Mouse (Mus musculus) cerebellum, postnatal 36 days (tissue): ENCODE measurements around the gene Socs5.

Source experiments
- DNase-seq, 2 experiments: peaks; one replicate each; pipeline ENCODE4 v3.0.0; 2021 to 2022; ENCODE audit warnings: mixed read lengths in 2 of 2

Socs5 gene

DNA sequence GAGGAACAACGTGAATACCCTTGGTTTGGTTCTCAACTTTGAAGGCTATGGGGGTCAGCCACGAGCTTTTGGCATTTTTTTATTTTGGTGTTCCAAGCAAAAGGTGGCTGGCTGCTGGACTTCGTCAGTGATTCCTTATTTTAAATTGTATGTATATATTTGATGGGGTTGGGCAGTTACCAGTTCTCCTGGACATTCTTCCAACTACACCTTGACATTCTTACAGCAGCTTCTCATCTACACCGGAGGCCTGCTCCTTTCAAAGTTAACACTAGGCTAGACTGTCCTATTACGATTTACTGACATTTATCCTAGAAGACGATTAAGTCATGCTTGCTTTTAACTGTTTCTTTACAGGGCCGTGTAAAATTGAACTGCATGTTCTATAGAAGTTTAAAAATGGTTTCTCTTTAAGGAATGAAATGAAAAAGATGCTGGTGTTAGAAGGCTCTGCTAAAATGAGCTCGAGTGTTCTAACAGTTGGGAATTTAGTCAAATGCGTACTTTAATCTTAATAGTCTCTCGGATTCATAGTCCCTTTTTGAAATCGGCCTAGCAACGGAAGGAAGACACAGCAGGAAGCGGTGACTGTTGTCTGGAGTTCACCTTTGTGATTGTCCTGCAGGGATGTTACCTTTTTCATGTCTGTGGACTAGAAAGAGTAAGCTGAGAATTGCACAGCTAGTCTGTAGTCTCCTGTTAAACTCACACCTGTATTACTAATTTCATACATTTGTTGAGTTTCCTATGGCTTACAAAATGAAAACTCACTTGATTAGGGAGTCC, 1.2 kb downstream of the Socs5 start:
- no peak for DNase-seq

DNA sequence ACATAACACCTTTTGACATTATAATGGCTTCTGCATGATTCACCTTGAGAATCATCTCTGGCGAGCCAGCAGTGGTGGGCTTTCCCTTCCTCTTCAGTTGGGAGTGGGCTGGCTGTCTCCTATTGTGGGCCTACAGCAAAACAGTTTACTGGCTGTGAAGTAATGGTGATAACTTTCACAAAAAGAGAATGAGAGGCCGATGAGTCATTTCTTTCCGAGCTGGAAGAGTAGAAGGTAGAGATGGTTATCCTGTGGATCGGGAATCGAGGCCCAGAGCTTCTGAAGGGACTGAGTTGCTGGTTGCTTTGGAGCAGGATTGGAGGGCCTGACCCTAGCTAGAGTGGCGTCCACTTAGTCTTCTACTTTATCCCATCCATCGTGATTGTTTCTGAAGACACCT, 2.0 kb downstream of the Socs5 start:
- no peak for DNase-seq

GRCm38 (mm10) chr17:87112852-87113592, 5.5 kb downstream of the Socs5 start:
- no peak for DNase-seq

DNA sequence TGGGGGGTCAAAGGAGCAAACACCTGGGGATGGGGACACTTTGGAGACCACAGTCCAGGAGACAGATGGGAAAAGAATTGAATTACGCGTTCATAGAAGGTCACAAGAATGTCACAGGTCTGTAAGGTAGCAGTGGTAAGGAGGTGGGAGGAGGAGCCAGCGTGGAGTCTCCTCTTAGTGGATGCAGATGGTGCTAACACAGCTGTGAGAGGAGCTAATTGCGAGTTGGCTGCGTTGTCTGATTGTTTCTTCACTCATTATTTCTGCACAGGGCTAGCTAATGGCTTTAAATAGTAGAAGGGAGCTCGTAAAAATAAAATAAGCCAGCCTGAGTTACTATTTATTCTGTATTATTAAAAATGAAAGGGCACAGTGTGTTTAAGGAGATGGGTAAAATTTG, 8.1 kb downstream of the Socs5 start:
- no peak for DNase-seq

- DNase-seq: no peak
Observed at GRCm38 (mm10) chr17:87118966-87119526, 11.6 kb downstream of the Socs5 start.

- DNase-seq: peak in 1 of 2 experiments; percentile 20
Observed at GRCm38 (mm10) chr17:87125344-87125743, 17.9 kb downstream of the Socs5 start.

GRCm38 (mm10) chr17:87132258-87132657, 24.8 kb downstream of the Socs5 start:
- DNase-seq: no peak

DNA sequence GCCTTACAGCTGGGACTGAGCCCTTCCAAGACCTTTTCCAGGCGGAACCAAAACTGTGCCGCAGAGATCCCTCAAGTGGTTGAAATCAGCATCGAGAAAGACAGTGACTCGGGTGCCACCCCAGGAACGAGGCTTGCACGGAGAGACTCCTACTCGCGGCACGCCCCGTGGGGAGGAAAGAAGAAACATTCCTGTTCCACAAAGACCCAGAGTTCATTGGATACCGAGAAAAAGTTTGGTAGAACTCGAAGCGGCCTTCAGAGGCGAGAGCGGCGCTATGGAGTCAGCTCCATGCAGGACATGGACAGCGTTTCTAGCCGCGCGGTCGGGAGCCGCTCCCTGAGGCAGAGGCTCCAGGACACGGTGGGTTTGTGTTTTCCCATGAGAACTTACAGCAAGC, 26.3 kb downstream of the Socs5 start:
- DNase-seq: no peak

DNA sequence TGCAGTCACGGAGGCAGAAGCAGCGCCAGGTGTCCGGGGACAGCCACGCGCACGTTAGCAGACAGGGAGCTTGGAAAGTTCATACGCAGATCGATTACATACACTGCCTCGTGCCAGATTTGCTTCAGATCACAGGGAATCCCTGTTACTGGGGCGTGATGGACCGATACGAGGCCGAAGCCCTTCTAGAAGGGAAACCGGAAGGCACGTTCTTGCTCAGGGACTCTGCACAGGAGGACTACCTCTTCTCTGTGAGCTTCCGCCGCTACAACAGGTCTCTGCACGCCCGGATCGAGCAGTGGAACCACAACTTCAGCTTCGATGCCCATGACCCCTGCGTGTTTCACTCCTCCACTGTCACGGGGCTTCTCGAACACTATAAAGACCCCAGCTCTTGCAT, 27.2 kb downstream of the Socs5 start:
- no peak for DNase-seq

DNA sequence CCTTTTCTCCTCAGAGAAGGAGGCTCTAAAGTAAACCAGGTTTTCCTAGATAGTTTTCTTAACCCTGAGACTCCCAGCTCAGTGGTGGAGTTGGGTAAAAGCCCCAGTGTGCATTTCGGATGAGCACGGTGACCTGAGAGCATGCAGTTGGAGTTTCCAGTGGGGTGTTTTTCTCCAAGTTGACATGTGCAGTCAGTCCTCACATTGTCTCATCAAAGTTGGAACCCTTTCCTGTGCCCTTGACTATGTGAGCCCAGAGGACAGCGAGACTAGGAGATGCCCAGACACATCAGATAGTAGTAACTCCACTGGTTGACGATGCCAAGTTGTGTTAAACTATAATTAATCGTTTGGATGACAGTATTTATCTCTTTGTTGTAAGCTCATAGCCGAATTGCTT, 28.3 kb downstream of the Socs5 start:
- no peak for DNase-seq

- no peak for DNase-seq
Observed at GRCm38 (mm10) chr17:87141188-87141935, 33.9 kb downstream of the Socs5 start.

DNA sequence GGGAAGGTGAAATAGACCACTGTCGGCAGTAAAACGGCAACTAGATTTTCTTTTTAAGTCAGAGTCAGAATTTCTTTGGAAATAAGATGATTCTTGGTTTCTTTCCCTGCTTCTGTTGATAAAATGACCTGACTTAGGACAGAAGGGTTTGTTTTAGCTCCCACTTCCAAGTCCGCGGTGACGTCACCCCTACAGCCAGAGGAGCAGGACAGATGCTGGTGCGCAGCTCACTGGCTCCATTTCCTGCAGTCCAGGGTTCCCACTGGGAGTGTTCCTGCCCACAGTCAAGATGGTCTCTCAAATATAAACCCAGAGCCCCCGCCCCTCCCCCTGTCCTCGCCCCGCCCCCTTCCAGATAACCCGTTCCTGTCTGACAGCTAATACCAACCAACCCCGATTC, 34.8 kb downstream of the Socs5 start:
- peak in 1 of 2 experiments; percentile 14 for DNase-seq

- no peak for DNase-seq
Observed at GRCm38 (mm10) chr17:87143186-87143585, 35.7 kb downstream of the Socs5 start.

DNA sequence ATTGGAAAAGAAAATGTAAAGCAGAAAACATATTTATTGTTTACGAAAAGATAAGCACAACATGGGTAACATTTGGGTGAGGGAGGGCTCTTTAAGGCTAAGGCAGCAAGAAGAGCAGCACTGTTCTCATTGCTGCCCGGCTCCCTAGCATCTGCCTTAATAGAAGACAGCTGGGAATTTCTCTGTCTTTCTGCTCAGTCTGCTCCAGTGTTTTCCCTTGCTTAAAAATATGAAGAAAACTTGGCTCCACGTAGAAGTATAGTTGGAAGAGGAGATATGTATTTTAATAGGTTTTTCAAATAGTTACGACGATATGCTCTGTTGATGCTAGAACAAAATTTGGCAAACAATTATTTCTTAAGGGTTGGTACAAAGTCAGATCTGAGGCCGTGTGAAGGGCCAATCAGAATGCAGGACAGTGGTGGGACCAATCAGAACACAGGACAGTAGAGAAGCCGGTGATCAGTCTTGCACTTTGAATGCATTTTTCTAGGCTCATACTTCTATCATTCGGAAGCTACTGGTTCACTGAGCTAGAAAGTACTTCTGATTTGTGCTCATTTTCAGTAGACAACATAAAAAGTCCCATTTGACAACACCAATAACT, 39.0 kb downstream of the Socs5 start:
- no peak for DNase-seq

- DNase-seq: no peak
Observed at GRCm38 (mm10) chr17:87149762-87150161, 42.3 kb downstream of the Socs5 start.

DNA sequence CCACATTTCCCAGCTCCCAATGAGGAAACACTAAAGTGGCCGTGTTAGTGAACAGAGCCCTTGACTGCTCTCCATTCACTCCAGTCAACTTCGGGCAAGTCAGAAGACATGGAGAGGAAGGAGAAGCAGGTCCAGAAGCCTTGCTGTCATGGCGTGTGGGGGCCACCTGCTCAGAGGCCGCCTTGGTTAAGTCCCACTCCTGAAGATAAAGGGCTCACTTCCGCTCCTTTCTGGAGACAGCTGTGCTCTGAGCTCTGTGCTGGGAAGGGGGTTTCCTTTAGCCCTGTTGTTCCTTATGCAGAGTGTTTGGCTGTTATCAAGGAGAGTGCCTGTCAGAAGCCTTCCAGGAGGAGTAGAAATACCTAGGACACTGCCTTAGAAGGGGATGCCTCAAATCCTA, 45.5 kb downstream of the Socs5 start:
- no peak for DNase-seq

DNA sequence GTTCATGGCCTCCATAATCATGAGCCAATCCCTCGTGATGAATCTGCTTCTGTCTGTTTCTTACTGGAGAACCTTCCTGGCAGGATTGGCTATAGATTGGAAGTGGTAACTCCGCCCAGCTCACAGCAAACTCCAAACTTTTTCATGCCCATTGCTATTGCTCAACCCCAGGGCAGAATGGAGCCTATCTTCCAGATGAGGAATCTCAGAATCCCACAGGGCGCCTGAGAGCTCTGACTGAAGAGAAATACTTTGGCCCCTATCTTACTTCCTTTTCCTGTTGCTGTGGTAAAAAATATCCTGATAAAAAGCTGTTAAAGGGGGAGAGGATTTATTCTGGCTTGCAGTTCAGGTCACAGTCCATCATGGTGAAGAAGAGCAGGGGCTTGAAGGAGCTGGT, 48.2 kb downstream of the Socs5 start:
- no peak for DNase-seq

- DNase-seq: no peak
Observed at GRCm38 (mm10) chr17:87157739-87158138, 50.3 kb downstream of the Socs5 start.

DNA sequence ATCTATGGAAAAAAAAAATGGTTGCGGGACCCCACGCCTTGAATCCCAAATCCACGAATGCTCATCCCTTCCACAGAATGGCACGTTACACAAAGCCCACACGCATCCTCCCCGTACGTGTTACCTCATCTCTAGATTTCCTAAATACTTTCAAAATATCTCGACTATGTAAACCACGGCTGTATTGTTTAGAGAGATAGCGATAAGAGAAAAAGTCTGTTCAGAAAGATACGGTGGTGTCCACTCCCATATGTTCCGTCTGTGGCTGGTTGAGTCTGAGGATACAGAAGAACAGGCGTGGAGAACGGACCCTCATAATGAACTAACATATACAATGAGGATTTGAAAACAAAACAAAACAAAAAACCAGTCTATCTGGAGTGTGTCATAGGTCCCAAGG, 51.1 kb downstream of the Socs5 start:
- DNase-seq: no peak

DNA sequence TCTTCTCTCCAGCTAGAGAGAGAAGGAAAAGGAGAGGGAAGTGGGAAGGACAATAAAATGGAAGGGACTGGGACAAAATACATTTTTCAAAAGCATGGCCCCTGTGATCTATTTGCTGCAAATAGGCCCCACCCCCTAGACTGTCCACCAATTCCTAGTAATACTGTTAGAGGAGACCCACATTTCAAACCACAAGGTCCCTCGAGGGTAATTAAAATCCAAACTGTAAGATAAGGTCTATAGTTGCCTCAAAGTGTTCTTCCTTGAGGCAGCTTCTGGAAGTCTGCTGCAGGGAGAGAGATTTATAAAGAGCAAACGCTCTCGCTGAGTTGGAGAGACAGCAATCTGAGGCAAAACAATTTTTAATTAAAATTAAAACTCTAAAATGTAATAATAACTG, 52.8 kb downstream of the Socs5 start:
- no peak for DNase-seq

- DNase-seq: no peak
Observed at GRCm38 (mm10) chr17:87164312-87164922, 56.9 kb downstream of the Socs5 start.

- DNase-seq: no peak
Observed at GRCm38 (mm10) chr17:87167407-87167806, 59.9 kb downstream of the Socs5 start.
